In the genomic region with DNA sequence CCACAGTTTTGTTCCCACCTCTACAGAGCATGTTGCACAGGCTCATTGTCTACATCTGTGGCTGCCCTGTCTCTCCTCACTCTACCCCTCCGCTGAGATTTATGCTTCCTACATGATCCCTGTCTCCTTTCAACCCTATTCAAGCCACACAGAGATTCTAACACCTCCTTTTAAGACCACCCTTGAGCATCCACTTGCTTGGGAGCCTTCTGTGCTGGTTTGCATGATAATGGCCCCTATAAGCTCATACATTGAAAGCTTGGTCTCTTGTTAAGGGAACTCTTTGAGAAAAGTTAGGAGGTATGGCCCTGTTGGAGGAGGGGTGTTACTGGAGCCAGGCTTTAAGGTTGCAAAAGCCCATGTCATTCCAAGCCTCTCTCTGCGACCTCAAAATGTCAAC, we compare ENCODE assay signal across 24 mouse cellular contexts.
DNase-seq lines count a peak whose midpoint lies in the region; ATAC-seq lines count a peak whose summit lies in the region.
"Had no signal": no experiment of that assay in that cellular context is flagged by ENCODE, and none has a peak within 500 bp of the region (broad histone marks: within the 10 kb centered on the region; RNA-seq: fewer than 3 reads in every experiment).

No protein-coding gene starts in this region.

- no peak for ATAC-seq in midbrain, embryonic 15.5 days (replicated peaks)
- no peak for ATAC-seq in forebrain, embryonic 14.5 days
- ATAC-seq: activated CD4-positive, CD25-positive, alpha-beta regulatory T cell, adult 4 months; CD4-positive, CD25-positive, alpha-beta regulatory T cell, adult 4 months; Patski had no signal

- H3K9ac ChIP-seq in midbrain, embryonic 15.5 days, result no peak overlapping the region
- no peak overlapping the region for H3K9ac ChIP-seq in forebrain, embryonic 14.5 days (ENCODE audit: low read length)

- 0 out of 2 replicates have a peak, but pooled peaks cover 5% of the 10 kb centered on the region for H3K9me3 ChIP-seq in midbrain, embryonic 10.5 days (replicated peaks)
- 0 out of 2 replicates have a peak, but pooled peaks cover 4% of the 10 kb centered on the region for H3K9me3 ChIP-seq in midbrain, embryonic 15.5 days
- H3K9me3 ChIP-seq in forebrain, embryonic 14.5 days (replicated peaks; ENCODE audit: control insufficient read depth, low read length), result no peaks in the 10 kb centered on the region

- 34% methylated on average over 2 of the region's 2 CpGs for WGBS in midbrain, embryonic 10.5 days
- 23% methylated on average over 2 of the region's 2 CpGs for WGBS in midbrain, embryonic 15.5 days
- WGBS in forebrain, embryonic 14.5 days, result 36% methylated on average over 2 of the region's 2 CpGs

- H3K27me3 ChIP-seq in midbrain, embryonic 10.5 days (ENCODE audit: low read depth, poor library complexity, severe bottlenecking), result no peaks in the 10 kb centered on the region
- H3K27me3 ChIP-seq in midbrain, embryonic 15.5 days (replicated peaks), result no peaks in the 10 kb centered on the region
- 0 out of 2 replicates have a peak, but pooled peaks cover 3% of the 10 kb centered on the region for H3K27me3 ChIP-seq in forebrain, embryonic 14.5 days (replicated peaks; ENCODE audit: control insufficient read depth, insufficient read depth, low read length)
- H3K27me3 ChIP-seq: Patski had no signal

- no peak overlapping the region for H3K4me3 ChIP-seq in midbrain, embryonic 10.5 days
- H3K4me3 ChIP-seq in midbrain, embryonic 15.5 days, result no peak overlapping the region
- no peak overlapping the region for H3K4me3 ChIP-seq in forebrain, embryonic 14.5 days (ENCODE audit: low read depth, low read length)

- no peak for DNase-seq in midbrain, embryonic 10.5 days (ENCODE audit: low spot score)
- peak; percentile 5 for DNase-seq in ES-CJ7 (ENCODE audit: low read depth, low spot score)
- peak; percentile 25 for DNase-seq in R1 (ENCODE audit: low read depth, low spot score)
- DNase-seq in ZHBTc4 (ENCODE audit: low read depth, low spot score), result peak; percentile 69
- DNase-seq in thymus, postnatal 36 days, result no peak
- no peak for DNase-seq in kidney, adult 9 months
- DNase-seq in forebrain, embryonic 14.5 days (ENCODE audit: low spot score), result no peak
- DNase-seq: adrenal gland, adult 2 months; adrenal gland, adult 8-10 months; adrenal gland, postnatal 10 days; adrenal gland, postnatal 14 days; adrenal gland, postnatal 25 days; adrenal gland, postnatal 36 days; B cell, adult 2 months; cerebellum, adult 11 months; cerebellum, adult 11-12 months; cerebellum, adult 18-20 months; cerebellum, adult 2 months; cerebellum, adult 8-10 months had no signal

- no peak overlapping the region for H3K4me2 ChIP-seq in midbrain, embryonic 15.5 days
- no peak overlapping the region for H3K4me2 ChIP-seq in forebrain, embryonic 14.5 days (ENCODE audit: low read length)

- peak overlapping the region; percentile 28 for H3K27ac ChIP-seq in midbrain, embryonic 10.5 days (replicated peaks)
- H3K27ac ChIP-seq in midbrain, embryonic 15.5 days, result no peak overlapping the region
- no peak overlapping the region for H3K27ac ChIP-seq in forebrain, embryonic 14.5 days (ENCODE audit: low read depth, low read length)

- no peaks in the 10 kb centered on the region for H3K36me3 ChIP-seq in midbrain, embryonic 10.5 days
- H3K36me3 ChIP-seq in midbrain, embryonic 15.5 days (replicated peaks), result no peaks in the 10 kb centered on the region
- no peaks in the 10 kb centered on the region for H3K36me3 ChIP-seq in forebrain, embryonic 14.5 days (ENCODE audit: control insufficient read depth, insufficient read depth, low read length)
- H3K36me3 ChIP-seq: G1E had no signal

- peaks cover 63% of the 10 kb centered on the region for H3K4me1 ChIP-seq in midbrain, embryonic 10.5 days
- peaks cover 28% of the 10 kb centered on the region for H3K4me1 ChIP-seq in midbrain, embryonic 15.5 days
- peaks cover 5% of the 10 kb centered on the region; the same call in 1 of the 2 replicates for H3K4me1 ChIP-seq in forebrain, embryonic 14.5 days (ENCODE audit: control insufficient read depth, insufficient read depth, low read length)

Comparison
In these comparisons a context has a peak if more than half of its experiments do, and no peak if none do; other contexts are left out.
1. DNase-seq: peak in ES-CJ7 (single experiment), R1 (single experiment) and ZHBTc4 (single experiment); none in midbrain, embryonic 10.5 days (single experiment), thymus, postnatal 36 days (0 of 2), kidney, adult 9 months (single experiment) and forebrain, embryonic 14.5 days (single experiment).